Mouse (Mus musculus): ENCODE results near the gene Socs7.

DNA sequence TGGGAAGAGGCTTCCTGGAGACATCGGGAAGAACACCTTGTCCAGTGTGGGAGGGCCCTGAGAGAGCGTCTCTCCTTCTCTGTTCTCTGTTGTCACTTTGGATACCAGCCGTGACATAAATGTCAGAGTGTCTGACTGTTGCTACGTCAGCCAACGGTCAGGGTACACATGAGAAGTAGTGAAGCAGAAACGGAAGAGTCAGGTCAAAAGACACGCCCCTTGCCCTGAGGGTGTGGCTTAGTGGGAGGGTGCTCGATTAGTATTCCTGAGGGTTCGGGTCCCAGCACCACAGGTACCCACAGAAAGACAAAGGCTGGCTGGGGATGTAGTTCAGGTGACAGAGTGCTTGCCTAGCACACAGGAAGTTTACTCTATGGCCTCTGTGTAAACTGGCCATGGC, 29.3 kb upstream of the Socs7 start:
- TF ChIP-seq CTCF (IDR thresholded peaks at IDR 0.05; ENCODE audit: extremely low read depth, insufficient read length, insufficient replicate concordance, low read depth, low read length) (no peak), POLR2A (IDR thresholded peaks at IDR 0.05; ENCODE audit: low read depth, low read length) (no peak)
